Mouse (Mus musculus): ENCODE measurements around the gene Mboat1. TPM values are rescaled to one million over a fixed set of nuclear protein-coding genes. Genes with fewer than 3 reads are reported as not detected.

Gene Mboat1
- polyA plus RNA-seq, 1 experiment from 2014 or later, result 98.7 TPM

- TF ChIP-seq CTCF (IDR thresholded peaks at IDR 0.05; ENCODE audit: low read depth) (no peak), EP300 (optimal IDR thresholded peaks at IDR 0.05) (no peak)
- H3K4me2 ChIP-seq (replicated peaks; ENCODE audit: low read depth), result no peak overlapping the region
- no peak for ATAC-seq (ENCODE audit: low FRiP score, low TSS enrichment)
These were observed 18.0 kb downstream of the Mboat1 start for GRCm38 (mm10) chr13:30154264-30154663.

GRCm38 (mm10) chr13:30159626-30160025, 23.3 kb downstream of the Mboat1 start:
- Histone ChIP-seq H3K27me3 (ENCODE audit: control insufficient read depth, insufficient read depth, low read length) (no peaks in the 10 kb centered on the region), H3K4me3 (ENCODE audit: low read depth, low read length) (no peak overlapping the region), H3K4me2 (replicated peaks; ENCODE audit: low read depth) (no peak overlapping the region), H3K9me3 (ENCODE audit: control insufficient read depth, low read length) (no peaks in the 10 kb centered on the region), H3K36me3 (ENCODE audit: control insufficient read depth, insufficient read depth, low read length) (no peaks in the 10 kb centered on the region), H3K4me1 (replicated peaks; ENCODE audit: control insufficient read depth, insufficient read depth) (no peaks in the 10 kb centered on the region), H3K9ac (ENCODE audit: low read length) (no peak overlapping the region), H3K27ac (replicated peaks) (no peak overlapping the region)
- DNase-seq (ENCODE audit: low spot score), result no peak
- WGBS, result 66% methylated on average over 4 of the region's 4 CpGs
- ATAC-seq (ENCODE audit: low FRiP score, low TSS enrichment), result no peak
- TF ChIP-seq CTCF (IDR thresholded peaks at IDR 0.05; ENCODE audit: low read depth) (no peak), EP300 (optimal IDR thresholded peaks at IDR 0.05) (no peak)

More at GRCm38 (mm10) chr13:30154264-30154663, 18.0 kb downstream of the Mboat1 start:
- Histone ChIP-seq H3K9ac (ENCODE audit: low read length) (no peak overlapping the region), H3K27me3 (ENCODE audit: control insufficient read depth, insufficient read depth, low read length) (no peaks in the 10 kb centered on the region), H3K4me1 (replicated peaks; ENCODE audit: control insufficient read depth, insufficient read depth) (no peaks in the 10 kb centered on the region), H3K4me3 (ENCODE audit: low read depth, low read length) (no peak overlapping the region), H3K36me3 (ENCODE audit: control insufficient read depth, insufficient read depth, low read length) (no peaks in the 10 kb centered on the region), H3K27ac (replicated peaks) (peak overlapping the region; percentile 1; the same call in 1 of the 2 replicates), H3K9me3 (ENCODE audit: control insufficient read depth, low read length) (no peaks in the 10 kb centered on the region)
- DNase-seq (ENCODE audit: low spot score), result no peak
- WGBS, result 63% methylated on average over 4 of the region's 4 CpGs

GRCm38 (mm10) chr13:30163521-30163920, 27.2 kb downstream of the Mboat1 start:
- H3K4me1 ChIP-seq (replicated peaks; ENCODE audit: control insufficient read depth, insufficient read depth), result no peaks in the 10 kb centered on the region
- H3K27me3 ChIP-seq (ENCODE audit: control insufficient read depth, insufficient read depth, low read length), result no peaks in the 10 kb centered on the region
- WGBS, result 96% methylated on average over 2 of the region's 2 CpGs
- DNase-seq (ENCODE audit: low spot score), result no peak
- H3K9ac ChIP-seq (ENCODE audit: low read length), result no peak overlapping the region
- no peaks in the 10 kb centered on the region for H3K9me3 ChIP-seq (ENCODE audit: control insufficient read depth, low read length)
- no peak for ATAC-seq (ENCODE audit: low FRiP score, low TSS enrichment)
- no peak overlapping the region for H3K4me2 ChIP-seq (replicated peaks; ENCODE audit: low read depth)
- no peak overlapping the region for H3K4me3 ChIP-seq (ENCODE audit: low read depth, low read length)
- TF ChIP-seq CTCF (IDR thresholded peaks at IDR 0.05; ENCODE audit: low read depth) (no peak), EP300 (optimal IDR thresholded peaks at IDR 0.05) (no peak)
- H3K36me3 ChIP-seq (ENCODE audit: control insufficient read depth, insufficient read depth, low read length), result no peaks in the 10 kb centered on the region
- no peak overlapping the region for H3K27ac ChIP-seq (replicated peaks)

GRCm38 (mm10) chr13:30166138-30167090, 30.1 kb downstream of the Mboat1 start:
- no peak for ATAC-seq (ENCODE audit: low FRiP score, low TSS enrichment)
- no peak for DNase-seq (ENCODE audit: low spot score)
- 59% methylated on average over 13 of the region's 14 CpGs for WGBS
- H3K27me3 ChIP-seq (ENCODE audit: control insufficient read depth, insufficient read depth, low read length), result no peaks in the 10 kb centered on the region
- no peak overlapping the region for H3K4me3 ChIP-seq (ENCODE audit: low read depth, low read length)
- H3K27ac ChIP-seq (replicated peaks), result no peak overlapping the region
- no peaks in the 10 kb centered on the region for H3K4me1 ChIP-seq (replicated peaks; ENCODE audit: control insufficient read depth, insufficient read depth)
- no peak overlapping the region for H3K9ac ChIP-seq (ENCODE audit: low read length)
- TF ChIP-seq EP300 (optimal IDR thresholded peaks at IDR 0.05) (no peak), CTCF (IDR thresholded peaks at IDR 0.05; ENCODE audit: low read depth) (no peak)
- no peaks in the 10 kb centered on the region for H3K9me3 ChIP-seq (ENCODE audit: control insufficient read depth, low read length)
- no peaks in the 10 kb centered on the region for H3K36me3 ChIP-seq (ENCODE audit: control insufficient read depth, insufficient read depth, low read length)
- H3K4me2 ChIP-seq (replicated peaks; ENCODE audit: low read depth), result no peak overlapping the region

- no peak for TF ChIP-seq EP300 (optimal IDR thresholded peaks at IDR 0.05)
- no peak for TF ChIP-seq CTCF (IDR thresholded peaks at IDR 0.05; ENCODE audit: low read depth)
- Histone ChIP-seq H3K27ac (replicated peaks) (no peak overlapping the region), H3K4me3 (ENCODE audit: low read depth, low read length) (no peak overlapping the region), H3K4me2 (replicated peaks; ENCODE audit: low read depth) (no peak overlapping the region), H3K9ac (ENCODE audit: low read length) (no peak overlapping the region), H3K27me3 (ENCODE audit: control insufficient read depth, insufficient read depth, low read length) (no peaks in the 10 kb centered on the region), H3K36me3 (ENCODE audit: control insufficient read depth, insufficient read depth, low read length) (no peaks in the 10 kb centered on the region), H3K9me3 (ENCODE audit: control insufficient read depth, low read length) (no peaks in the 10 kb centered on the region), H3K4me1 (replicated peaks; ENCODE audit: control insufficient read depth, insufficient read depth) (no peaks in the 10 kb centered on the region)
- no peak for DNase-seq (ENCODE audit: low spot score)
- WGBS, result 74% methylated on average over 4 of the region's 4 CpGs
- no peak for ATAC-seq (ENCODE audit: low FRiP score, low TSS enrichment)
These were observed 31.2 kb downstream of the Mboat1 start for GRCm38 (mm10) chr13:30167499-30167898.

- DNase-seq (ENCODE audit: low spot score), result no peak
- Histone ChIP-seq H3K36me3 (ENCODE audit: control insufficient read depth, insufficient read depth, low read length) (no peaks in the 10 kb centered on the region), H3K9ac (ENCODE audit: low read length) (no peak overlapping the region), H3K9me3 (ENCODE audit: control insufficient read depth, low read length) (no peaks in the 10 kb centered on the region), H3K27me3 (ENCODE audit: control insufficient read depth, insufficient read depth, low read length) (no peaks in the 10 kb centered on the region), H3K4me1 (replicated peaks; ENCODE audit: control insufficient read depth, insufficient read depth) (no peaks in the 10 kb centered on the region), H3K4me3 (ENCODE audit: low read depth, low read length) (no peak overlapping the region), H3K27ac (replicated peaks) (peak overlapping the region; percentile 45; the same call in 1 of the 2 replicates), H3K4me2 (replicated peaks; ENCODE audit: low read depth) (no peak overlapping the region)
- 68% methylated on average over 4 of the region's 4 CpGs for WGBS
- no peak for TF ChIP-seq EP300 (optimal IDR thresholded peaks at IDR 0.05)
- no peak for TF ChIP-seq CTCF (IDR thresholded peaks at IDR 0.05; ENCODE audit: low read depth)
- ATAC-seq (ENCODE audit: low FRiP score, low TSS enrichment), result peak; percentile 76
These were observed 32.5 kb downstream of the Mboat1 start for GRCm38 (mm10) chr13:30168803-30169202.
